Mouse (Mus musculus) adrenal gland, postnatal 10 days (tissue): ENCODE measurements around the gene Nmt1. TPM values are rescaled to one million over a fixed set of nuclear protein-coding genes. Genes with fewer than 3 reads are reported as not detected.

Experiments
- DNase-seq: peaks from one replicate; pipeline ENCODE4 v3.0.0; 2021; ENCODE audit warnings: mixed read lengths
- total RNA-seq, 2 experiments: library from RNA; stranded (reverse); gene quantifications; 2 replicates each; pipeline ENCODE4 v1.2.3; 2021

Nmt1 gene
- total RNA-seq, 2 experiments from 2014 or later, result 81.8 to 85.9 TPM

DNA sequence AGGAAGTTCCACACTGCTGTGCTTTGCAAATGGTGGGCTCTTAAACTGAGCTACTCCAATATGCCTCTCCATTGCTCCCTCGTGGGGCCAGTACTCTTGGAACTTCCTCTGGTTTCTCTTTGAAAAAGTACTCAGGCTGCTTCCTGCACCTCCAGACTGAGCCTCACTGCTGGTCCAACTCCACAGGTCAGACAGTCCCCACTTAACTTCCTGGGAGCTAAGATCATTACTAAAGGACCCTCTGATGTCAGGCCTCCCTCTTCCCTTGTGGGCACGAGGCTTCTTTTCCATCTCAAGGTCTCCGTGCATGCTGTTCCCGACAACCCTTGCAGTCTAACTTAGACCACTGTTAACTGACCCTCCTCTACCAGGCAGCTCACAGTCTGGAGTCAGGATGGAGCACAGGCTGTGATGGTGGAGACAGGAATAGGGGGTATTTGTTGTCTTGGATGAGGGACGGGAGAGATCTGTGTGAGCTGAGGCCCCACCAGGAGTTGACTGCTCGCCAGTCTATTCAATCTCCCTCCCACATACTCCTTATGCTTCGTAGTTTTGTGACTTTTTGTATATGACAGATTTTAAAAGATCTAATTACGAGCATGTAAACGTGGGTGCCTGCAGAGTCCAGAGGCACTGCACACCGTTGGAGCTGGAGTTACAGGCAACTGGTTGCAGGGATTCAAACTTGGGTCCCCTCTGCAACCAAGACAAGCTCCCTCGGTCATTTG is 22.6 kb upstream of the Nmt1 start:
- DNase-seq, result no peak

DNA sequence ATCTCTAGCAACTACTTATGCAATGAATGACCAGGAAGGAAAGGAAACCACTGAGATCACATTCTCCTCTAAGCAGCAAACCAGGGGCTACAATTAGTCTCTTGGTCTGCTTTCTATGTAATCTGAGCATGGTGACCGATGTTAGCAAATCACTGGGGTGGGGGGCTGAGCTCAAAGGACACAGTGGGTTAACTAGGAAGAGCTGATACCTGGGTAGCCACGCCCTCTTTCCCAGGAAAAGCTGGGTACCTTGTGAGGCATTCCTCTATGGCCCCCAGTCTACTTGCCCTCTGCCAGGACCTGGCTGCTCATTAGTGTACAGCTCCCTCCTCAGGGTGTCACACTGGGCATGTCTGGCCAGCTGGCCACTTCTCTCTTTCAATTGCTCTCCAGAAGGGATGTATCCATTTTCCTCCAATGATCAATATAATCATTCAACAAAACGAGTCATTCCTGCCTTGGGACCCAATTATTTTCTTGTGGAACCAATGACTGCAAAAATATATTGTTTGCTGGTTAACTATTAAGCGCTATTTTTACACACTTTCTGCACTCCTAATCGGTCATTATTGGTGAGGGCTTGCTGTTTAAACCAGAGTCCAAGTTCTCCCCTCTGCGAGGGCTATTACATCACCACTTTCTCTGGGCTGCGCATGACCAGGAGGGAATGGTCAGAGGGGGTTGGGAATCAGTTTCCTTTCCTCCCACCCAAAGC is 21.5 kb upstream of the Nmt1 start:
- DNase-seq, result no peak

DNA sequence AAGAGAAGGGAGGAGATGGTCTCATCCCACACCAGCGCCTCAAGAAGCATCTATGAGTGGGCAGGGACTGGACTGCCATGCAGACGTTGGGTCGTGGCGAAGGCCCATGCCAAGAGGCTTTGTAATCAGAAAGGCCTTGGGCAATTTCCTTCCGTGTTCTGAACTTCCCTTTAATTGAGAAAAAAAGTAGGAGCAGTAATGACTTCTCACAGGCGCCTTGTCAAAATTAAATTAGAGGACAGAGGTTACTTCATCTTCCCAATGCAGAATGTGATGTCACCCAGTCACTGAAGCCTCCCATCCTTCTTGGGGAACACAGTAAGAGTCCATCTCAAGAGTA is 21.0 kb upstream of the Nmt1 start:
- no peak for DNase-seq

DNA sequence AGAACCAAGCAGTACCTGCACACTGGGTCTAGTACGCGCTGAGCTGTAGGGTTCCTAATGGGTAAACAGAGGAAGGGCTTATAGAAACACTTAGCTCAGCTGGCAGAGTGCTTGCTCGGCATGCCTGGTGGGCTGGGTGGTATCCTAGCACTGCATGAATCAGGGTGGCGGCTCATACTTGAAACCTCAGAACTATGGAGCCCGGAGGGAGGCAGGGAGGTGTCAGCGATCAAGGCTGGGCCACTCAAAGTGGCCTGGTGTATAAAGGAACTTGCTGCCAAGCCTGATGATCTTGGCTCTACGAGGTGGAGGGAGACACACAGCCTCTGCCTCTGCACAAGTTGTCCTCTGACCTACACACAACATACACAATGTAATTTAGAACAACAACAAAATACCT is 19.4 kb upstream of the Nmt1 start:
- no peak for DNase-seq

GRCm38 (mm10) chr11:103009208-103009607 is 18.8 kb upstream of the Nmt1 start:
- no peak for DNase-seq

- DNase-seq, result no peak
Observed at GRCm38 (mm10) chr11:103010454-103011205, 17.4 kb upstream of the Nmt1 start.

DNA sequence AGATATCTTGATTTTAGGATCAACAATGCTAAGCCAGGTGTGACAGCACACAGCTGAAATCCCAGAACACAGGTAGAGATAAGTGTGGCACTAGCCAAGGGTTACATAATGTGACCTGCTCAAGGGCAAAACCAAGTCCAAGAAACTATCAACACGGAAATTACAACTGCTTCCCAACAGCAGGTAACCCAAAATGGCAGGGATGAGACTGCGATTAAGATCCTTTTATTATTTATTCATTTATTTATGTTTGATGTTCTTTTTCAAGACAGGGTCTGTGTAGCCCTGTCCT is 16.8 kb upstream of the Nmt1 start:
- DNase-seq, result no peak

- no peak for DNase-seq
Observed at GRCm38 (mm10) chr11:103015881-103016825, 11.8 kb upstream of the Nmt1 start.

DNA sequence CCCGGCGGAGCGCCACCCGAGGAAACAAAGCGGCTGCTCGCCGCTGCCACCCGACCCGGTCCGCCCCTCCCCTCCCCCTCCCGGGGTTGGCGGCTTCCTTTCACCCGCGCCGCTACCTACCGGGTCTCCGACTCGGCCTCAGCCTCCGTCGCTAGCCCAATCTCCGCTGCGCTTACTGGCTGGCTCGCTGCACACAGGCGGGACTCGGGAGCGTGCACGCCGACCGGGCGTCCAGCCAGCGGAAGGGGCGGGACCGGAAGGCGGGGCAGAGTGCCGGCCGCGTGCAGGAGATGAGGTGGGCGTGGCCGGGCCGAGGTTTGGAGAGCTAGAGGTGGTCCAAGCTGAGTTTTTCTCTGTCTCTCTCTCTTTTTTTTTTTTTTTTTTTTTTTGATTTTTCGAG is 11.1 kb upstream of the Nmt1 start:
- peak; percentile 100 for DNase-seq

DNA sequence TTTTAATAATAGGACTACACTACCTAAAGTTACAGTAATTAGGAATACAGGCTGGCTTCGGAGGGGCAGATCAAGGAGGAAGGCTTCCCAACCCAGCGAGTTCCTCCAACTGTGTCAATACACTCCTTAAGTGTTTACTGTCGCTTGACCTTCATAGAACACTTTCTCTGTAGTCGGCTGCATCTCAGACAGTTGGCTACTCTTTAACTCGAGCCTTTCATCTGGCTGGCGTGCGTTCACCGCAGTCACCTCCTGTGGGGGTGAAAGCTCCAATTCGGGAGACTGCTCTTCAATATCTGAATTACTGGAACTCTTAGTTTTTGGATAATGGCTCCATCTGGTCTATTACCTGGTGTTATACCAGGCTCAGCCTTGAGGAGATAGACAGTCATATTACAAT is 10.3 kb upstream of the Nmt1 start:
- no peak for DNase-seq

DNA sequence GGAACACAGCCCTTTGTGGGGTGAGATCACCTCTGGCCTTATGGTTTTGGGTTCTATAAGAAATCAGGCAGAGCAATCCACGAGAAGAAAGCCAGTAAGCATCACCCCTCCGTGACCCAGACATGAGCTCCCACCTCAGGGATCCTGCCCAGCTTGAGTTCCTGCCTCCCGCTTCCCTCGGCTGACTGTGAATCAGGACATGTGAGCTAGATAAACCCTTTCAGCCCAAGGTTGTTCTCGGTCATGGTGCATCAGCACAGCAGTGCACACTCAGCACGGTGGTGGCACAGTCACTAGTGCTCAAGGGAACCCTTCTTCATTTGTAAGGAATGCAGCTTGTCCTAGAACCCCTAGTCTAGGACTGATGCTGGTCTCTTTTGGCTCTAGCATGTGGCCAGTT is 9.1 kb upstream of the Nmt1 start:
- no peak for DNase-seq

GRCm38 (mm10) chr11:103019325-103019724 is 8.7 kb upstream of the Nmt1 start:
- DNase-seq, result no peak

GRCm38 (mm10) chr11:103020713-103021335 is 7.2 kb upstream of the Nmt1 start:
- DNase-seq, result no peak

GRCm38 (mm10) chr11:103023974-103024373 is 4.0 kb upstream of the Nmt1 start:
- no peak for DNase-seq

- DNase-seq, result no peak
Observed at GRCm38 (mm10) chr11:103026901-103027300, 1.1 kb upstream of the Nmt1 start.

DNA sequence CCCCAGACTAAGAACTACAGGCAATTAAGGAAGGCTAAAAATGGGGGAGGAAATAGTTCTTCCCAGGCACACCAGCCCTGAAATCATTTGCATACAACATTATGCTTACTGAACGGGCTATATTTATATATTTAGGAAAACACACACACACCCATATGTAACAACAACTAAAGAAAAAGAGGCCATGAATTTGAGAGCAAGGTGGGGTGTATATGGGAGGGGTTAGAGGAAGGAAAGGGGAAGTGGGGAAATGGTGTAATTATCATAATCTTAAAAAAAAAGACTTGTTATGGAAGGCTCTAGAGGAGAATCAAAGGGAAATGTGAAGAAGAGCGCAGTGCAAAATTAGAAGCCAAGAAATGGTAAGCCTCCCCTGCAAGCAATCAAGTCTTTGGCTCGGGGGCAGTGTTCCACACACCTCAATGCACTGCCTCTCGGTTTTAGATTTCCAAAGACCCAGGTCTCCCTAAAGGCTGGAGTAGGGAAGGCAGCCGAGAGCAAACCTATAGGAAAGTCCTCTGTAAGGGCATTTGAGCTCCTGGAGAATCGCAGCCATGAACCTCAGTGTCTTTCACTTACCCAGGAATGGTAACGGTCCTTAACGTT is 317 bp upstream of the Nmt1 start:
- no peak for DNase-seq

GRCm38 (mm10) chr11:103033030-103033429 is 5.0 kb downstream of the Nmt1 start:
- DNase-seq, result no peak

DNA sequence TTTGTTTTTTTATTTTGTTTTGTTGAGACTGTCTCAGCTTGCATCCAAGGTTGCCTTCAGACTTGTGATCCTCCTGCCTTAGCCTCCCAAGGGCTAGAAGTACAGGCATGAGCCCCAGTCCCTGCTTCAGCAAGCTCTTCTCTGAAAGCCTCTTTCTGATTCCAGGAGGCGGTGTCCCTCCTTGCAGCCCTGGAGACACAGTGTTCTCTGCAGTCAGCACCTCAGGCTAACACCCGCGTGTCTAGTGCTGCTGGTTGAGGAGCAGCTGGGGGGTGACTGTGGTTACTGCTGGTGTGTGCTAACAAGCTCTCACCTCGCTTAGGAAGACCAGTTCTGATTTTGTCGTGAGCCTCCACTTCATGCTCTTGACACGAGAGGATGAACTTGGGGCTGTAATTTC is 7.0 kb downstream of the Nmt1 start:
- DNase-seq, result no peak

GRCm38 (mm10) chr11:103036881-103037465 is 9.0 kb downstream of the Nmt1 start:
- DNase-seq, result no peak

DNA sequence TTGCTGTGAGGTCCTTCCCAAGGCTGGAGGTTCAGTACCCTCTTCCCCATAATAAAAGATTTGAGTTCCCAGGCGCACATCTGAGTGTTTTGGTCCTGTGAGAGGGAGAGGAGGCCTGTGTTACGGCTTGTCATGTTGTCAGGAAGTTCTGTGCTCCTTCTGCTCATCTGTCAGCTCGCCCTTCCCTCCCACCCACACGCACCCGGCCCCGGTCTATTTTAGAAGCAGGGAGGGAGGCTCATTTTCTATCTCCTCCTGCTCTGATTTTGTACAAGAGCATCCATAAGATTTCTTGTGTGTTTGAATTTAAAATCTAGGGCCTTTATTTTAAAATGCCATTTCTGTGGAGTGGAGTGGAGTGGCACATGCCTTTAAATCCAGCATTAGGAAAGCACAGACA is 10.0 kb downstream of the Nmt1 start:
- DNase-seq, result no peak

GRCm38 (mm10) chr11:103042828-103043227 is 14.8 kb downstream of the Nmt1 start:
- DNase-seq, result no peak
